Mouse (Mus musculus) G1E (cell line): ENCODE data around the gene St6gal1. TPM values are rescaled to one million over a fixed set of nuclear protein-coding genes. Genes with fewer than 3 reads are reported as not detected.
"Not testable (repeated sequence)": the region's sequence is repeated elsewhere in the genome, so short reads cannot be mapped to it uniquely, and the experiment has no call there.

Source experiments
- ATAC-seq: 2 replicates; pipeline ENCODE4 v1.8.0; 2016; ENCODE audit warnings: mild to moderate bottlenecking; ENCODE audit not compliant: insufficient number of reproducible peaks, poor library complexity, low FRiP score, severe bottlenecking; ENCODE audit errors: extremely low read depth
- DNase-seq: peaks from one replicate; pipeline ENCODE4 v3.0.0; 2012; ENCODE audit warnings: low spot score
- H3K27me3 ChIP-seq: 2 replicates; pipeline ENCODE4 v1.6.1; 2012; ENCODE audit warnings: mild to moderate bottlenecking, low read length, inconsistent platforms; ENCODE audit not compliant: insufficient read depth
- H3K36me3 ChIP-seq: replicated peaks from 2 replicates; pipeline ENCODE3; 2012; ENCODE audit warnings: mild to moderate bottlenecking, inconsistent platforms
- H3K4me1 ChIP-seq: 2 replicates; pipeline ENCODE4 v1.6.1; 2012; ENCODE audit warnings: low read depth, low read length, inconsistent platforms, mixed read lengths; ENCODE audit not compliant: insufficient read depth
- H3K4me3 ChIP-seq: 2 replicates; pipeline ENCODE4 v1.5.1; 2012; ENCODE audit warnings: low read depth, mild to moderate bottlenecking, inconsistent platforms, low read length, moderate library complexity, mixed read lengths
- H3K9me3 ChIP-seq: replicated peaks from 2 replicates; pipeline ENCODE4 v1.6.1; 2012; ENCODE audit warnings: inconsistent platforms
- CTCF ChIP-seq: IDR thresholded peaks from 2 replicates; pipeline ENCODE4 v1.5.1; 2012; ENCODE audit warnings: low read depth, low read length, inconsistent platforms, mixed read lengths
- GATA1 ChIP-seq: IDR thresholded peaks from 2 replicates; pipeline ENCODE4 v1.6.1; 2012; ENCODE audit warnings: borderline replicate concordance, low read length, inconsistent platforms, mixed read lengths
- GATA2 ChIP-seq: IDR thresholded peaks from 2 replicates; pipeline ENCODE4 v1.6.1; 2012; ENCODE audit warnings: low read depth, low read length, inconsistent platforms, borderline replicate concordance
- POLR2AphosphoS5 ChIP-seq: IDR thresholded peaks from 2 replicates; pipeline ENCODE4 v1.6.1; 2012; ENCODE audit warnings: low read depth, low read length, inconsistent platforms; ENCODE audit not compliant: insufficient replicate concordance
- TAL1 ChIP-seq: conservative IDR thresholded peaks from 2 replicates; pipeline ENCODE4 v1.6.1; 2012; ENCODE audit warnings: low read depth, low read length, inconsistent platforms, mixed read lengths
- polyA plus RNA-seq: library from polyadenylated mRNA; stranded (reverse); fragments of >175 nt; gene quantifications from 2 replicates; pipeline ENCODE4 v1.2.3, GENCODE M21; 2012
- total RNA-seq, 2 experiments: library from RNA; stranded (forward) in 1 of 2; stranded (reverse) in 1 of 2; fragments of 200-1000 nt in 1 of 2; fragments of >200 nt in 1 of 2; fragmentation: Nextera tagmentation in 1 of 2; gene quantifications; 2 replicates each; pipeline ENCODE4 v1.2.3; 2014 to 2017

The St6gal1 gene
- total RNA-seq (2014; fragmentation: Nextera tagmentation) (3.0 and 4.1 TPM in 2 replicates), total RNA-seq (2017) (4.0 and 6.8 TPM in 2 replicates), polyA plus RNA-seq (0.12 and 0.24 TPM in 2 replicates)

DNA sequence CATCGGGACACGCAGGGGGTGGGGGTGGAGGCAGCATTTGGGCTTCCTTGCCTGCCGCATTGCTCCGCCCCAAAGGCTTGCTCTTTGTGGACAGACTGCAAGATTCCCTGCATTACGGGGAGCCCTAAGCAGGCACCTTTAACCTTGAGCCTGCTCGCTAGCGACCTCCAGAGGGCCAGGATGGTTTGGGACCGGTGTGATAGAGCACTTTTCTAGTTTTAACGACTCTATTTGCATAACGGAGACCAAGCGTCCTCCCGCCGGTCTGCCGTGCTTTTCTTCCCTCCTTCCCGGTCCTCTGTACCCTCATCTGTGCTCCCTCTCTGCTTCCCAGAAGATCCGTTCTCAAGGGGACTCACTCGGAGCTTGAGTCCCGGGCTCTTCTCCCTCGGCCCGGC is at the start of gene St6gal1:
Gene St6gal1, plus strand, starts transcription at position 70 of the 398 bp plus-strand sequence.
- no peaks in the 10 kb centered on the region for H3K4me1 ChIP-seq
- no peak within 1 kb of the TSS for H3K4me3 ChIP-seq
- H3K36me3 ChIP-seq, result no peaks in the 10 kb centered on the region
- H3K27me3 ChIP-seq, result peaks cover 22% of the 10 kb centered on the region
- DNase-seq (no peak), ATAC-seq (peak; percentile 15; the same call in 1 of the 2 replicates)
- TF ChIP-seq TAL1 (no peak), GATA2 (no peak), POLR2AphosphoS5 (no peak), CTCF (no peak), GATA1 (no peak)
- H3K9me3 ChIP-seq, result 0 out of 2 replicates have a peak, but pooled peaks cover 2% of the 10 kb centered on the region

DNA sequence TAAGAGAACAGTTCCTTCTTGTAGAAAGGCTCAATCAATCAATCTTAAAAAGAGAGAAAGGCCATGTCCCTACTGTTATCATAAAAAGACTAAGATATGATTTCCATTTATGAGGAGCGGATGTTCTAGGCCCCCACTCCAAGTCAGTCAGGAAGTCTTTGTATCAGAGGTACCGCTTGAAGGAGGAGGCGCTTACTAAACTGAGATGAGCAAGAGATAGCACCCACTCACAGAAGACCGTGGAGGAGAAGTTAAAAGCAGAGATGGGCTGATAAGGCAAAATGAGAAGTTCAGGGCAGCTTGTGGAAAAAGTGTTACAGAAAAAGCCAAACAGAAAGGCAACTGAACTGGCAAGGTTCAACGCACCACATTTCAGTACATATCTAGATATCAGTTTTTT is 49.7 kb upstream of the St6gal1 start:
- no peak for DNase-seq
- ATAC-seq, result peak; percentile 85
- TF ChIP-seq GATA2, result no peak
- TF ChIP-seq POLR2AphosphoS5, result no peak

GRCm38 (mm10) chr16:23175956-23176355 is 48.6 kb upstream of the St6gal1 start:
- TF ChIP-seq TAL1 (no peak), POLR2AphosphoS5 (no peak), GATA2 (no peak), CTCF (no peak), GATA1 (no peak)
- H3K36me3 ChIP-seq, result no peaks in the 10 kb centered on the region
- DNase-seq (no peak), ATAC-seq (no peak)
- H3K4me1 ChIP-seq, result peaks cover 5% of the 10 kb centered on the region; the same call in 1 of the 2 replicates
- H3K27me3 ChIP-seq, result no peaks in the 10 kb centered on the region
- 0 out of 2 replicates have a peak, but pooled peaks cover 2% of the 10 kb centered on the region for H3K9me3 ChIP-seq
- no peak overlapping the region for H3K4me3 ChIP-seq

More for the DNA sequence above, 49.7 kb upstream of the St6gal1 start:
- no peak overlapping the region for H3K4me3 ChIP-seq
- no peaks in the 10 kb centered on the region; the same call in 1 of the 2 replicates for H3K27me3 ChIP-seq
- peaks cover 5% of the 10 kb centered on the region; the same call in 1 of the 2 replicates for H3K4me1 ChIP-seq
- H3K36me3 ChIP-seq, result no peaks in the 10 kb centered on the region
- 0 out of 2 replicates have a peak, but pooled peaks cover 2% of the 10 kb centered on the region for H3K9me3 ChIP-seq

DNA sequence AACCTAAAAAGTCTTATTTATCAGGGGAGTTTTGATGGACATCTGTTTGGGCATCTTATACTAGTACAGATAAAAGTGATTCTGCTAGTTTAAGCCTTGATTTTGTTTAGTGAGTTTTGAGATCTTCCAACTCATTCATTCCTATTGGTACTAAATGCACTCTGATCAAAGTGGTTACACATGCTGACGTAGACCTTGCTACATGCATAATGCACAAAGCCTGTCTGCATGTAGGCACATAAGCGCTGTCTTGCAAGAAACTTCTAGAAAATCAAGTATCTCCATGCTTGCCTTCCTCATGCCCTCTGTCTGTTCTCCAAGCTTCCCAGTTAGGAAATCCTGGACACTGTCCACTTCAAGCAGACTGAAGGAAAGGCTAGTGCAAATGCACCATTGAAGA is 46.7 kb upstream of the St6gal1 start:
- no peak for ATAC-seq
- TF ChIP-seq GATA2 (no peak), CTCF (no peak), GATA1 (no peak), POLR2AphosphoS5 (no peak), TAL1 (no peak)

GRCm38 (mm10) chr16:23178796-23179195 is 45.7 kb upstream of the St6gal1 start:
- no peaks in the 10 kb centered on the region for H3K36me3 ChIP-seq
- peaks cover 5% of the 10 kb centered on the region; the same call in 1 of the 2 replicates for H3K4me1 ChIP-seq
- TF ChIP-seq CTCF, result no peak
- TF ChIP-seq POLR2AphosphoS5, result no peak
- no peak for TF ChIP-seq TAL1
- TF ChIP-seq GATA1, result no peak
- ATAC-seq (no peak), DNase-seq (no peak)
- H3K27me3 ChIP-seq, result no peaks in the 10 kb centered on the region
- no peak overlapping the region for H3K4me3 ChIP-seq
- H3K9me3 ChIP-seq, result no peaks in the 10 kb centered on the region

More for the DNA sequence above, 46.7 kb upstream of the St6gal1 start:
- H3K9me3 ChIP-seq, result no peaks in the 10 kb centered on the region
- no peaks in the 10 kb centered on the region for H3K27me3 ChIP-seq
- H3K4me3 ChIP-seq, result no peak overlapping the region
- no peaks in the 10 kb centered on the region for H3K36me3 ChIP-seq
- no peak for DNase-seq
- H3K4me1 ChIP-seq, result peaks cover 5% of the 10 kb centered on the region; the same call in 1 of the 2 replicates

DNA sequence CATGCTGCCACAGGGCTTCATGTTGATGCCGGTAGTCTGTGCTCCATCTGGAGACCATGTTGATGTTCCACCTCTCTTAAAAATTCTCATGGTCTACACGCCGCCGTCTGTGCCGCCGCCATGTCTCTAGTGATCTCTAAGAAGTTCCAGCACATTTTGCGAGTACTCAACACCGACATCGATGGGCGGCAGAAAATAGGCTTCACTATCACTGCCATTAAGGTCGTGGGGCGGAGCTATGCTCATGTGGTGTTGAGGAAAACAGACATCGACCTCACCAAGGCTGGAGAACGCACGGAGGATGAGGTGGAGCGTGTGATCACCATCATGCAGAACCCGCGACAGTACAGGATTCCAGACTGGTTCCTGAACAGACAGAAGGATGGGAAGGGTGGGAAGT is 45.1 kb upstream of the St6gal1 start:
- H3K4me1 ChIP-seq, H3K27me3 ChIP-seq, H3K9me3 ChIP-seq, DNase-seq, ATAC-seq, H3K4me3 ChIP-seq, H3K36me3 ChIP-seq: not testable (repeated sequence)

- no peaks in the 10 kb centered on the region for H3K9me3 ChIP-seq
- no peak for ATAC-seq
- peaks cover 3% of the 10 kb centered on the region; the same call in 1 of the 2 replicates for H3K4me1 ChIP-seq
- no peaks in the 10 kb centered on the region for H3K36me3 ChIP-seq
- TF ChIP-seq POLR2AphosphoS5, result no peak
- no peak for TF ChIP-seq TAL1
- TF ChIP-seq GATA2, result no peak
- TF ChIP-seq GATA1, result no peak
- TF ChIP-seq CTCF, result no peak
- DNase-seq, result no peak
- no peak overlapping the region for H3K4me3 ChIP-seq
- no peaks in the 10 kb centered on the region for H3K27me3 ChIP-seq
Observed at GRCm38 (mm10) chr16:23181054-23181453, 43.5 kb upstream of the St6gal1 start.
